Mouse (Mus musculus) hindbrain, embryonic 10.5 days (tissue): ENCODE measurements around the gene Jakmip3. TPM values are rescaled to one million over a fixed set of nuclear protein-coding genes. Genes with fewer than 3 reads are reported as not detected.
A peak's percentile ranks its signal among the peaks of the same experiment; 100 is the strongest.

Source experiments
- DNase-seq: peaks from one replicate; pipeline ENCODE4 v3.0.0-alpha.2; 2017; ENCODE audit warnings: low spot score
- H3K27ac ChIP-seq: fragments of 300-500 bp; sonication (generic); 2 replicates; pipeline ENCODE4 v1.5.1; 2016; ENCODE audit warnings: mild to moderate bottlenecking, moderate library complexity
- H3K27me3 ChIP-seq: fragments of 300-500 bp; sonication (generic); 2 replicates; pipeline ENCODE4 v1.6.1; 2016; ENCODE audit warnings: mild to moderate bottlenecking; ENCODE audit not compliant: poor library complexity, insufficient read depth, severe bottlenecking
- H3K36me3 ChIP-seq: fragments of 300-500 bp; sonication (generic); 2 replicates; pipeline ENCODE4 v1.6.1; 2016; ENCODE audit warnings: mild to moderate bottlenecking, moderate library complexity
- H3K4me1 ChIP-seq: fragments of 300-500 bp; sonication (generic); replicated peaks from 2 replicates; pipeline ENCODE4 v1.6.1; 2016; ENCODE audit warnings: mild to moderate bottlenecking
- H3K4me3 ChIP-seq: fragments of 300-500 bp; sonication (generic); 2 replicates; pipeline ENCODE4 v1.5.1; 2016; ENCODE audit warnings: mild to moderate bottlenecking, moderate library complexity
- H3K9me3 ChIP-seq: fragments of 300-500 bp; sonication (generic); 2 replicates; pipeline ENCODE4 v1.6.1; 2016; ENCODE audit warnings: mild to moderate bottlenecking, moderate library complexity
- WGBS: fragments of 180-500 bp; shearing (Covaris S2); methylation state at CpG from one replicate; pipeline ENCODE4 v1.1.7; 2016; 5-methylcytosine and 5-hydroxymethylcytosine counted together
- polyA plus RNA-seq: library from polyadenylated mRNA; unstranded; fragments of >200 nt; fragmentation: Nextera tagmentation; extraction: Ambion mirVana; gene quantifications from 2 replicates; pipeline ENCODE4 v1.2.1, GENCODE M21; 2016

Gene Jakmip3
- polyA plus RNA-seq, 1 experiment from 2014 or later: 1.8 TPM

- Histone ChIP-seq H3K36me3 (no peaks in the 10 kb centered on the region), H3K4me1 (peaks cover 12% of the 10 kb centered on the region), H3K27ac (no peak overlapping the region), H3K9me3 (no peaks in the 10 kb centered on the region), H3K27me3 (peaks cover 3% of the 10 kb centered on the region; the same call in 1 of the 2 replicates), H3K4me3 (no peak overlapping the region)
- WGBS: 84% methylated on average over 6 of the region's 6 CpGs
- DNase-seq: no peak
Observed at GRCm38 (mm10) chr7:139015143-139015542, 74.6 kb downstream of the Jakmip3 start.

DNA sequence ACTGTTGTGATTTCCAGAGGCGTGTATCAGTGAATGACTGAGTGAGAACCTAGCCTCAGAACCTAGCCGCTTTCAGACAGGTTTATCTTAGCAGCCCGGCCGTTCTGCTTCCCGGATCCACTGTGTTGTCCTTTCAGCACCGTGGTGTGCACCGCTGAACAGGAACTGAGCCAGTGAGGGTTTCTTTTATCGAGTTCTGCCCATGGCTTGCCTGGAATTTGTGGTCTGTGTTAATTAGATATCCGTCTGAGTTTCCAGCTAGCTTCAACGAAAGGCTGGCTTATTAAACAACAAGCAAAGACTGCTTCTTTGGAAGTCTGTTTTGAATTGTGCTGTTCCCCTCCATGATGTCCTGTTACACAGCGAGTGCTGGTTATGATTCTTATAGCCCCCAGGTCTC lies 75.8 kb downstream of the Jakmip3 start:
- Histone ChIP-seq H3K4me1 (peaks cover 23% of the 10 kb centered on the region), H3K27me3 (peaks cover 3% of the 10 kb centered on the region; the same call in 1 of the 2 replicates), H3K27ac (no peak overlapping the region), H3K9me3 (no peaks in the 10 kb centered on the region), H3K36me3 (no peaks in the 10 kb centered on the region), H3K4me3 (no peak overlapping the region)
- WGBS: 51% methylated on average over 11 of the region's 11 CpGs
- DNase-seq: no peak

DNA sequence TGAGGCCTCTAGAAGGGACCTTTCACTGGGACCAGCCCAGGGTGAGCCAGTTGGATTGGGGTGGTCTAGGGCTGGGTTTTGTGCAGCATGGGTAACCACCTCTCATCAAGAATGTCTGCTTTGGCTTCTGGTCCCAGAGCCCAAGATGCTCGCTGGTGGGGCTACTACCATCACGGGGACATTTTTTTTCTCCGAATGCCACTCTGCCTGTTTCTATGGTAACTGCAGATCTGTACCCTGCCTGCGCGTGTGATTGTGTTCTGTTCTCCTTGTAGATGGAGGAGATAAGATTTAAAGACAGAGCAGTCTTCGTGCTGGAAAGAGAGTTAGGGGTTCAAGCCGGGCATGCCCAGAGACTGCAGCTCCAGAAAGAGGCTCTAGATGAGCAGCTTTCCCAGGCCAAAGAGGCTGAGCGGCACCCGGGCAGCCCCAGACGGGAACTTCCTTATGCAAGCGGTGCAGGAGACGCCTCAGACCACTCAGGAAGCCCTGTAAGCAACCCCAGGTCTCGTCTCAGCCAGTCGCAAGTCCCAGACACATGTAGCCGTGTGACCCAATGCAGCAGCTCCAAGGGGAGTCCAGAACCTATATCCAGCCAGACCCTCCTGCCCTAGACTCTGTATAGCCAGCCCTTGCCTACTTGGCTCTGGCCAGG lies 76.8 kb downstream of the Jakmip3 start:
- Histone ChIP-seq H3K36me3 (no peaks in the 10 kb centered on the region), H3K9me3 (no peaks in the 10 kb centered on the region), H3K27ac (no peak overlapping the region), H3K27me3 (peaks cover 5% of the 10 kb centered on the region), H3K4me1 (peaks cover 24% of the 10 kb centered on the region), H3K4me3 (no peak overlapping the region)
- DNase-seq: no peak
- WGBS: 69% methylated on average over 15 of the region's 15 CpGs

- Histone ChIP-seq H3K27ac (no peak overlapping the region), H3K27me3 (peaks cover 13% of the 10 kb centered on the region), H3K4me1 (peaks cover 28% of the 10 kb centered on the region), H3K36me3 (no peaks in the 10 kb centered on the region), H3K4me3 (peak overlapping the region; percentile 40), H3K9me3 (no peaks in the 10 kb centered on the region)
- 5% methylated on average over 19 of the region's 20 CpGs for WGBS
- DNase-seq: peak; percentile 35
Observed at GRCm38 (mm10) chr7:139020884-139021283, 80.4 kb downstream of the Jakmip3 start.

GRCm38 (mm10) chr7:139021326-139021725 lies 80.8 kb downstream of the Jakmip3 start:
- no peak for DNase-seq
- Histone ChIP-seq H3K27me3 (peaks cover 17% of the 10 kb centered on the region), H3K9me3 (no peaks in the 10 kb centered on the region), H3K4me1 (peaks cover 28% of the 10 kb centered on the region), H3K36me3 (no peaks in the 10 kb centered on the region), H3K27ac (no peak overlapping the region), H3K4me3 (peak overlapping the region; percentile 40; the same call in 1 of the 2 replicates)
- 51% methylated on average over 1 of the region's 1 CpGs for WGBS

GRCm38 (mm10) chr7:139027136-139027535 lies 86.6 kb downstream of the Jakmip3 start:
- 67% methylated on average over 5 of the region's 5 CpGs for WGBS
- Histone ChIP-seq H3K4me3 (no peak overlapping the region), H3K9me3 (no peaks in the 10 kb centered on the region), H3K27ac (no peak overlapping the region), H3K36me3 (no peaks in the 10 kb centered on the region), H3K4me1 (0 out of 2 replicates have a peak, but pooled peaks cover 3% of the 10 kb centered on the region), H3K27me3 (peaks cover 24% of the 10 kb centered on the region)
- no peak for DNase-seq

- Histone ChIP-seq H3K27ac (no peak overlapping the region), H3K27me3 (peaks cover 12% of the 10 kb centered on the region; the same call in 1 of the 2 replicates), H3K36me3 (no peaks in the 10 kb centered on the region), H3K4me1 (no peaks in the 10 kb centered on the region), H3K4me3 (no peak overlapping the region), H3K9me3 (no peaks in the 10 kb centered on the region)
- no peak for DNase-seq
- 90% methylated on average over 4 of the region's 4 CpGs for WGBS
Observed at GRCm38 (mm10) chr7:139031215-139031614, 90.7 kb downstream of the Jakmip3 start.

DNA sequence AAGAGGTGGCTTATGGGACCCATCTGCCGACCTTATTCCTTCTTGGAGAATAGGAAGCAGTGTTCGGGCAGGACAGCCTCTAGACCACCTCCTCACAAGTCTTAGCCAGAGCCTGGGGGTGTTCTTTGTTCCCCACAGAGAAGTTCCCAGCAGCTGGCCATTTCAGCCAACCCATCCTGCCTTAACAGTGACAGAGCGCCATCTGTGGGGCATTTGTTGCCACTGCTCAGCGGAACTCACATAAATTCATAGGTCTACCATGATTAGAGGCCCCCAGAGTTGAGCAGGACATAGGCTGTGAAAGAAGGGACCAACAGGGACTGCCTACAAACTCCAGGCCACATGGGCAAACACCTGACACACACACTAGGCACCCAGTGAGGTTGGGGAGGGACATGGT lies 122.9 kb downstream of the Jakmip3 start:
- Histone ChIP-seq H3K36me3 (no peaks in the 10 kb centered on the region), H3K4me1 (peaks cover 2% of the 10 kb centered on the region; the same call in 1 of the 2 replicates), H3K27me3 (peaks cover 10% of the 10 kb centered on the region), H3K4me3 (no peak overlapping the region), H3K9me3 (no peaks in the 10 kb centered on the region), H3K27ac (no peak overlapping the region)
- no peak for DNase-seq
- WGBS: 53% methylated on average over 4 of the region's 4 CpGs

GRCm38 (mm10) chr7:139068182-139068623 lies 127.7 kb downstream of the Jakmip3 start:
- Histone ChIP-seq H3K27ac (peak overlapping the region; percentile 56; the same call in 1 of the 2 replicates), H3K36me3 (no peaks in the 10 kb centered on the region), H3K4me3 (no peak overlapping the region), H3K4me1 (peaks cover 7% of the 10 kb centered on the region), H3K27me3 (peaks cover 10% of the 10 kb centered on the region), H3K9me3 (no peaks in the 10 kb centered on the region)
- DNase-seq: peak; percentile 85
- 0% methylated on average over 2 of the region's 2 CpGs for WGBS

GRCm38 (mm10) chr7:139074189-139074588 lies 133.7 kb downstream of the Jakmip3 start:
- H3K4me1 ChIP-seq: peaks cover 59% of the 10 kb centered on the region
- DNase-seq: no peak
- 51% methylated on average over 6 of the region's 6 CpGs for WGBS
- H3K27me3 ChIP-seq: peaks cover 17% of the 10 kb centered on the region
- H3K4me3 ChIP-seq: no peak overlapping the region
- H3K36me3 ChIP-seq: no peaks in the 10 kb centered on the region
- no peaks in the 10 kb centered on the region for H3K9me3 ChIP-seq
- H3K27ac ChIP-seq: peak overlapping the region; percentile 87

GRCm38 (mm10) chr7:139075054-139075794 lies 134.7 kb downstream of the Jakmip3 start:
- no peaks in the 10 kb centered on the region for H3K9me3 ChIP-seq
- DNase-seq: peak; percentile 75
- peaks cover 63% of the 10 kb centered on the region for H3K4me1 ChIP-seq
- no peaks in the 10 kb centered on the region for H3K36me3 ChIP-seq
- H3K4me3 ChIP-seq: no peak overlapping the region
- peak overlapping the region; percentile 87 for H3K27ac ChIP-seq
- peaks cover 17% of the 10 kb centered on the region for H3K27me3 ChIP-seq
- 26% methylated on average over 14 of the region's 14 CpGs for WGBS

GRCm38 (mm10) chr7:139077283-139077682 lies 136.8 kb downstream of the Jakmip3 start:
- Histone ChIP-seq H3K27me3 (peaks cover 17% of the 10 kb centered on the region), H3K9me3 (no peaks in the 10 kb centered on the region), H3K36me3 (no peaks in the 10 kb centered on the region), H3K27ac (peak overlapping the region; percentile 87), H3K4me3 (no peak overlapping the region), H3K4me1 (peaks cover 72% of the 10 kb centered on the region)
- 16% methylated on average over 7 of the region's 7 CpGs for WGBS
- peak; percentile 59 for DNase-seq

- peaks cover 20% of the 10 kb centered on the region for H3K27me3 ChIP-seq
- peaks cover 78% of the 10 kb centered on the region for H3K4me1 ChIP-seq
- WGBS: 73% methylated on average over 6 of the region's 6 CpGs
- no peaks in the 10 kb centered on the region for H3K36me3 ChIP-seq
- no peaks in the 10 kb centered on the region for H3K9me3 ChIP-seq
- H3K4me3 ChIP-seq: no peak overlapping the region
- DNase-seq: no peak
- H3K27ac ChIP-seq: peak overlapping the region; percentile 87
Observed at GRCm38 (mm10) chr7:139078181-139078580, 137.7 kb downstream of the Jakmip3 start.
